Mouse (Mus musculus): ENCODE measurements around the gene Ranbp3. TPM values are rescaled to one million over a fixed set of nuclear protein-coding genes. Genes with fewer than 3 reads are reported as not detected.

Gene Ranbp3
- total and polyA plus RNA-seq, 3 experiments = 137 to 150 TPM; not detected in 1

- DNase-seq (ENCODE audit: low read depth, low spot score) = peak; percentile 87
- Histone ChIP-seq H3K36me3 (ENCODE audit: control insufficient read depth in 1 of 2, insufficient read depth in 2 of 2, low read length in 2 of 2) (no peaks in the 10 kb centered on the region), H3K4me1 (ENCODE audit: control insufficient read depth in 1 of 2, insufficient read depth in 2 of 2, low read length in 2 of 2) (peaks cover 0 to 7% of the 10 kb centered on the region in 2 experiments; a peak in 2 of 4 replicates), H3K27ac (ENCODE audit: control insufficient read depth, low read depth, low read length) (no peak overlapping the region), H3K79me2 (ENCODE audit: control insufficient read depth, insufficient read depth, low read length, poor library complexity) (peaks cover 7% of the 10 kb centered on the region), H3K4me3 (ENCODE audit: control insufficient read depth in 1 of 2, insufficient read depth in 1 of 2, low read depth in 2 of 2, low read length in 2 of 2) (peak overlapping the region; percentile 20 to 30; a peak in 3 of 4 replicates), H3K9me3 (replicated peaks; ENCODE audit: insufficient read depth, low read length) (no peaks in the 10 kb centered on the region), H3K9ac (ENCODE audit: control insufficient read depth, low read depth, low read length, poor library complexity, severe bottlenecking) (peak overlapping the region; percentile 36), H3K27me3 (ENCODE audit: control insufficient read depth in 1 of 2, insufficient read depth in 2 of 2, low read length in 2 of 2) (no peaks in the 10 kb centered on the region)
- no peak for TF ChIP-seq MYB (IDR thresholded peaks at IDR 0.05; ENCODE audit: low read depth, low read length)
- TF ChIP-seq RCOR1 (IDR thresholded peaks at IDR 0.05; ENCODE audit: low read depth, low read length) = no peak
- peak; percentile 65 for TF ChIP-seq ZC3H11A (IDR thresholded peaks at IDR 0.05; ENCODE audit: low read depth, low read length)
- TF ChIP-seq RAD21 (IDR thresholded peaks at IDR 0.05; ENCODE audit: low read depth, low read length) = peak; percentile 96
- no peak for TF ChIP-seq MAX (IDR thresholded peaks at IDR 0.05; ENCODE audit: low read length)
- TF ChIP-seq USF1 (IDR thresholded peaks at IDR 0.05; ENCODE audit: low read depth, low read length) = no peak
- no peak for TF ChIP-seq KAT2A (conservative IDR thresholded peaks at IDR 0.05; ENCODE audit: low read depth, low read length)
- TF ChIP-seq GABPA (IDR thresholded peaks at IDR 0.05; ENCODE audit: low read depth, low read length) = no peak
- TF ChIP-seq ZKSCAN1 (IDR thresholded peaks at IDR 0.05; ENCODE audit: low read depth, low read length) = no peak
- no peak for TF ChIP-seq POLR2AphosphoS2 (IDR thresholded peaks at IDR 0.05; ENCODE audit: low read length)
- no peak for TF ChIP-seq MEF2A (IDR thresholded peaks at IDR 0.05; ENCODE audit: extremely low read depth, insufficient replicate concordance, low read depth, low read length, poor library complexity, severe bottlenecking)
- TF ChIP-seq E2F4 (IDR thresholded peaks at IDR 0.05; ENCODE audit: borderline replicate concordance, low read depth, low read length) = no peak
- no peak for TF ChIP-seq ZMIZ1 (IDR thresholded peaks at IDR 0.05; ENCODE audit: low read depth, low read length)
- no peak for TF ChIP-seq EP300 (IDR thresholded peaks at IDR 0.05; ENCODE audit: low read depth in 1 of 2, low read length in 2 of 2)
- TF ChIP-seq NRF1 (IDR thresholded peaks at IDR 0.05; ENCODE audit: insufficient read depth, low read depth, low read length, poor library complexity, severe bottlenecking) = peak; percentile 46; the same call in 1 of the 2 replicates
- no peak for TF ChIP-seq ETS1 (IDR thresholded peaks at IDR 0.05; ENCODE audit: low read depth, low read length)
- no peak for TF ChIP-seq NELFE (IDR thresholded peaks at IDR 0.05; ENCODE audit: low read depth, low read length)
- no peak for TF ChIP-seq CHD2 (IDR thresholded peaks at IDR 0.05; ENCODE audit: low read length)
- TF ChIP-seq MXI1 (IDR thresholded peaks at IDR 0.05; ENCODE audit: low read depth, low read length) = no peak
- peak; percentile 73 to 97 (median 95) for TF ChIP-seq CTCF (IDR thresholded peaks at IDR 0.05 in 2 of 3, conservative IDR thresholded peaks at IDR 0.05 in 1 of 3; ENCODE audit: control insufficient read depth in 1 of 3, insufficient read depth in 1 of 3, low read depth in 2 of 3, low read length in 3 of 3, poor library complexity in 1 of 3, severe bottlenecking in 1 of 3)
- TF ChIP-seq MYC (IDR thresholded peaks at IDR 0.05; ENCODE audit: low read depth, low read length) = no peak
- TF ChIP-seq ELF1 (IDR thresholded peaks at IDR 0.05; ENCODE audit: low read depth, low read length) = no peak
- no peak for TF ChIP-seq POLR2A (IDR thresholded peaks at IDR 0.05; ENCODE audit: control insufficient read depth in 1 of 2, insufficient read depth in 1 of 2, low read depth in 1 of 2, low read length in 2 of 2, poor library complexity in 1 of 2)
- TF ChIP-seq BHLHE40 (IDR thresholded peaks at IDR 0.05; ENCODE audit: borderline replicate concordance, low read depth, low read length) = no peak
- TF ChIP-seq SIN3A (IDR thresholded peaks at IDR 0.05; ENCODE audit: low read length) = peak; percentile 55; the same call in 1 of the 2 replicates
- no peak for TF ChIP-seq TBP (IDR thresholded peaks at IDR 0.05; ENCODE audit: low read depth, low read length)
- TF ChIP-seq MAZ (IDR thresholded peaks at IDR 0.05; ENCODE audit: low read depth, low read length) = no peak
- no peak for TF ChIP-seq ZNF384 (IDR thresholded peaks at IDR 0.05; ENCODE audit: low read depth, low read length)
- no peak for TF ChIP-seq GATA1 (IDR thresholded peaks at IDR 0.05; ENCODE audit: low read depth, low read length)
- TF ChIP-seq MAFK (IDR thresholded peaks at IDR 0.05; ENCODE audit: borderline replicate concordance, low read depth, low read length) = no peak
- TF ChIP-seq CHD1 (IDR thresholded peaks at IDR 0.05; ENCODE audit: low read depth, low read length) = no peak
- peak; percentile 34; the same call in 1 of the 2 replicates for TF ChIP-seq HCFC1 (IDR thresholded peaks at IDR 0.05; ENCODE audit: low read depth, low read length)
- no peak for TF ChIP-seq USF2 (IDR thresholded peaks at IDR 0.05; ENCODE audit: borderline replicate concordance in 1 of 2, insufficient read depth in 1 of 2, low read depth in 1 of 2, low read length in 2 of 2)
- TF ChIP-seq TCF12 (IDR thresholded peaks at IDR 0.05; ENCODE audit: low read depth, low read length) = no peak
- TF ChIP-seq SMC3 (IDR thresholded peaks at IDR 0.05; ENCODE audit: low read depth, low read length) = peak; percentile 71
- TF ChIP-seq POLR2AphosphoS5 (IDR thresholded peaks at IDR 0.05; ENCODE audit: borderline replicate concordance, low read depth, low read length) = no peak
- TF ChIP-seq JUND (IDR thresholded peaks at IDR 0.05; ENCODE audit: low read depth, low read length) = no peak
Measured at GRCm38 (mm10) chr17:56668384-56669144, 4.5 kb upstream of the Ranbp3 start.

Measured in MEL (cell line).